Mouse (Mus musculus) CD4-positive helper T cell, adult 2 months (primary cell): ENCODE data around the gene Tln2.

Experiments
- DNase-seq: peaks from one replicate; pipeline ENCODE4 v3.0.0-alpha.2; 2012; ENCODE audit warnings: low read depth, missing footprints, low spot score

Gene Tln2

GRCm38 (mm10) chr9:67477445-67477844, 82.1 kb downstream of the Tln2 start:
- DNase-seq: no peak

- no peak for DNase-seq
Observed at GRCm38 (mm10) chr9:67476184-67476583, 83.3 kb downstream of the Tln2 start.

- no peak for DNase-seq
Observed at GRCm38 (mm10) chr9:67463440-67464122, 95.9 kb downstream of the Tln2 start.

- no peak for DNase-seq
Observed at GRCm38 (mm10) chr9:67441484-67441883, 118.0 kb downstream of the Tln2 start.

GRCm38 (mm10) chr9:67437511-67437910, 122.0 kb downstream of the Tln2 start:
- DNase-seq: no peak

GRCm38 (mm10) chr9:67435333-67436154, 124.0 kb downstream of the Tln2 start:
- DNase-seq: no peak

- no peak for DNase-seq
Observed at GRCm38 (mm10) chr9:67429199-67429892, 130.2 kb downstream of the Tln2 start.

- DNase-seq: no peak
Observed at GRCm38 (mm10) chr9:67428306-67429047, 131.0 kb downstream of the Tln2 start.

GRCm38 (mm10) chr9:67426304-67426703, 133.2 kb downstream of the Tln2 start:
- DNase-seq: no peak

GRCm38 (mm10) chr9:67424110-67424509, 135.4 kb downstream of the Tln2 start:
- DNase-seq: no peak

GRCm38 (mm10) chr9:67418092-67418491, 141.4 kb downstream of the Tln2 start:
- DNase-seq: no peak

- DNase-seq: no peak
Observed at GRCm38 (mm10) chr9:67410667-67411066, 148.8 kb downstream of the Tln2 start.

GRCm38 (mm10) chr9:67404736-67405135, 154.8 kb downstream of the Tln2 start:
- no peak for DNase-seq

- DNase-seq: no peak
Observed at GRCm38 (mm10) chr9:67399563-67399962, 159.9 kb downstream of the Tln2 start.

GRCm38 (mm10) chr9:67397756-67398155, 161.7 kb downstream of the Tln2 start:
- no peak for DNase-seq

- no peak for DNase-seq
Observed at GRCm38 (mm10) chr9:67396446-67396845, 163.1 kb downstream of the Tln2 start.

- no peak for DNase-seq
Observed at GRCm38 (mm10) chr9:67384028-67384590, 175.4 kb downstream of the Tln2 start.

- DNase-seq: no peak
Observed at GRCm38 (mm10) chr9:67380095-67380494, 179.4 kb downstream of the Tln2 start.

- no peak for DNase-seq
Observed at GRCm38 (mm10) chr9:67378772-67379171, 180.7 kb downstream of the Tln2 start.

- no peak for DNase-seq
Observed at GRCm38 (mm10) chr9:67368078-67368477, 191.4 kb downstream of the Tln2 start.

GRCm38 (mm10) chr9:67362511-67362910, 197.0 kb downstream of the Tln2 start:
- DNase-seq: no peak
